17 mouse cellular contexts compared by ENCODE assay signal in genomic region chr17:5988102-5988501, GRCm38 (mm10). TPM values are rescaled to one million over a fixed set of nuclear protein-coding genes. Genes with fewer than 3 reads are reported as not detected.
A peak's percentile ranks its signal among the peaks of the same experiment; 100 is the strongest.
DNase-seq lines count a peak whose midpoint lies in the region; ATAC-seq and TF ChIP-seq lines count a peak whose summit lies in the region.
"Had no signal": no experiment of that assay in that cellular context is flagged by ENCODE, and none has a peak within 500 bp of the region (broad histone marks: within the 10 kb centered on the region; RNA-seq: fewer than 3 reads in every experiment).

No protein-coding gene starts in this region.

- H3K4me1 ChIP-seq in hindbrain, embryonic 16.5 days (ENCODE audit: control insufficient read depth, insufficient read depth, low read depth, low read length), result peaks cover 4% of the 10 kb centered on the region
- 0 out of 2 replicates have a peak, but pooled peaks cover 10% of the 10 kb centered on the region for H3K4me1 ChIP-seq in hindbrain, embryonic 14.5 days (replicated peaks; ENCODE audit: control insufficient read depth, insufficient read depth, low read length)
- no peaks in the 10 kb centered on the region for H3K4me1 ChIP-seq in midbrain, postnatal 0 days (ENCODE audit: insufficient read depth, low read length)
- H3K4me1 ChIP-seq in midbrain, embryonic 13.5 days (replicated peaks), result peaks cover 14% of the 10 kb centered on the region
- peaks cover 19% of the 10 kb centered on the region for H3K4me1 ChIP-seq in embryonic facial prominence, embryonic 12.5 days
- 0 out of 2 replicates have a peak, but pooled peaks cover 10% of the 10 kb centered on the region for H3K4me1 ChIP-seq in neural tube, embryonic 14.5 days (ENCODE audit: control insufficient read depth, insufficient read depth, low read length)
- H3K4me1 ChIP-seq: forebrain, embryonic 15.5 days; liver, embryonic 12.5 days had no signal

- no peak overlapping the region for H3K4me2 ChIP-seq in hindbrain, embryonic 16.5 days (ENCODE audit: low read length)
- no peak overlapping the region for H3K4me2 ChIP-seq in hindbrain, embryonic 14.5 days (replicated peaks)
- H3K4me2 ChIP-seq in midbrain, postnatal 0 days (ENCODE audit: low read depth, low read length, poor library complexity, severe bottlenecking), result no peak overlapping the region
- H3K4me2 ChIP-seq in midbrain, embryonic 13.5 days (replicated peaks), result no peak overlapping the region
- peak overlapping the region; percentile 2; the same call in 1 of the 2 replicates for H3K4me2 ChIP-seq in embryonic facial prominence, embryonic 12.5 days (replicated peaks)
- no peak overlapping the region for H3K4me2 ChIP-seq in neural tube, embryonic 14.5 days (ENCODE audit: low read depth, low read length)
- H3K4me2 ChIP-seq: forebrain, embryonic 15.5 days; liver, embryonic 12.5 days; lung, embryonic 15.5 days had no signal

- no peak overlapping the region for H3K27ac ChIP-seq in hindbrain, embryonic 16.5 days (ENCODE audit: low read depth, low read length)
- H3K27ac ChIP-seq in hindbrain, embryonic 14.5 days, result no peak overlapping the region
- no peak overlapping the region for H3K27ac ChIP-seq in midbrain, postnatal 0 days (ENCODE audit: low read depth, low read length)
- no peak overlapping the region for H3K27ac ChIP-seq in midbrain, embryonic 13.5 days
- H3K27ac ChIP-seq in embryonic facial prominence, embryonic 12.5 days, result no peak overlapping the region
- 0 out of 2 replicates have a peak overlapping the region, but pooled peaks have one; percentile 22 for H3K27ac ChIP-seq in neural tube, embryonic 14.5 days (ENCODE audit: low read depth, low read length)
- H3K27ac ChIP-seq: forebrain, embryonic 15.5 days; liver, embryonic 12.5 days; lung, embryonic 15.5 days had no signal

- no peaks in the 10 kb centered on the region for H3K27me3 ChIP-seq in hindbrain, embryonic 16.5 days (replicated peaks; ENCODE audit: control insufficient read depth, insufficient read depth, low read length)
- H3K27me3 ChIP-seq in hindbrain, embryonic 14.5 days (ENCODE audit: control insufficient read depth, insufficient read depth, low read length), result no peaks in the 10 kb centered on the region
- H3K27me3 ChIP-seq in midbrain, postnatal 0 days (ENCODE audit: insufficient read depth, low read length), result no peaks in the 10 kb centered on the region
- H3K27me3 ChIP-seq in midbrain, embryonic 13.5 days, result no peaks in the 10 kb centered on the region
- H3K27me3 ChIP-seq in embryonic facial prominence, embryonic 12.5 days, result no peaks in the 10 kb centered on the region
- H3K27me3 ChIP-seq in neural tube, embryonic 14.5 days (ENCODE audit: control insufficient read depth, insufficient read depth, low read length), result no peaks in the 10 kb centered on the region
- H3K27me3 ChIP-seq: forebrain, embryonic 15.5 days; lung, embryonic 15.5 days had no signal

- no peak overlapping the region for H3K9ac ChIP-seq in hindbrain, embryonic 16.5 days (ENCODE audit: low read depth, low read length)
- H3K9ac ChIP-seq in hindbrain, embryonic 14.5 days, result no peak overlapping the region
- H3K9ac ChIP-seq in midbrain, postnatal 0 days (replicated peaks; ENCODE audit: low read length, poor library complexity, severe bottlenecking), result no peak overlapping the region
- H3K9ac ChIP-seq in midbrain, embryonic 13.5 days (replicated peaks), result no peak overlapping the region
- H3K9ac ChIP-seq in embryonic facial prominence, embryonic 12.5 days, result no peak overlapping the region
- H3K9ac ChIP-seq in neural tube, embryonic 14.5 days (replicated peaks; ENCODE audit: low read depth, low read length), result no peak overlapping the region
- H3K9ac ChIP-seq: forebrain, embryonic 15.5 days; liver, embryonic 12.5 days; lung, embryonic 15.5 days had no signal

- no peak overlapping the region for H3K4me3 ChIP-seq in hindbrain, embryonic 16.5 days (ENCODE audit: low read length)
- no peak overlapping the region for H3K4me3 ChIP-seq in hindbrain, embryonic 14.5 days (replicated peaks; ENCODE audit: low read length)
- no peak overlapping the region for H3K4me3 ChIP-seq in midbrain, postnatal 0 days (ENCODE audit: low read depth, low read length)
- no peak overlapping the region for H3K4me3 ChIP-seq in midbrain, embryonic 13.5 days (replicated peaks)
- H3K4me3 ChIP-seq in embryonic facial prominence, embryonic 12.5 days, result no peak overlapping the region
- no peak overlapping the region for H3K4me3 ChIP-seq in neural tube, embryonic 14.5 days (ENCODE audit: low read depth, low read length)
- H3K4me3 ChIP-seq: forebrain, embryonic 15.5 days; liver, embryonic 12.5 days; lung, embryonic 15.5 days had no signal

- no peak for TF ChIP-seq CTCF in midbrain, postnatal 0 days (IDR thresholded peaks at IDR 0.05)

- no peaks in the 10 kb centered on the region for H3K36me3 ChIP-seq in hindbrain, embryonic 16.5 days (ENCODE audit: control insufficient read depth, insufficient read depth, low read length)
- no peaks in the 10 kb centered on the region for H3K36me3 ChIP-seq in hindbrain, embryonic 14.5 days (replicated peaks; ENCODE audit: control insufficient read depth, insufficient read depth)
- H3K36me3 ChIP-seq in midbrain, postnatal 0 days (ENCODE audit: insufficient read depth, low read length), result no peaks in the 10 kb centered on the region
- no peaks in the 10 kb centered on the region for H3K36me3 ChIP-seq in midbrain, embryonic 13.5 days
- H3K36me3 ChIP-seq in embryonic facial prominence, embryonic 12.5 days, result no peaks in the 10 kb centered on the region
- no peaks in the 10 kb centered on the region for H3K36me3 ChIP-seq in neural tube, embryonic 14.5 days (ENCODE audit: control insufficient read depth, insufficient read depth, low read length)
- H3K36me3 ChIP-seq: forebrain, embryonic 15.5 days; liver, embryonic 12.5 days; lung, embryonic 15.5 days had no signal

- 56% methylated on average over 4 of the region's 4 CpGs for WGBS in hindbrain, embryonic 16.5 days
- WGBS in hindbrain, embryonic 14.5 days, result 56% methylated on average over 4 of the region's 4 CpGs
- 63% methylated on average over 4 of the region's 4 CpGs for WGBS in midbrain, postnatal 0 days
- 52% methylated on average over 4 of the region's 4 CpGs for WGBS in midbrain, embryonic 13.5 days
- 45% methylated on average over 4 of the region's 4 CpGs for WGBS in embryonic facial prominence, embryonic 12.5 days
- 48% methylated on average over 4 of the region's 4 CpGs for WGBS in neural tube, embryonic 14.5 days

- DNase-seq in hindbrain, embryonic 14.5 days (ENCODE audit: low spot score), result no peak
- DNase-seq in midbrain, postnatal 0 days (ENCODE audit: low spot score), result no peak
- no peak for DNase-seq in T-cell, adult 2 months (ENCODE audit: low spot score)
- no peak for DNase-seq in B cell, adult 2 months
- DNase-seq: adrenal gland, postnatal 36 days; cerebellum, postnatal 25 days; layer of hippocampus, postnatal 36 days; left cerebral cortex, postnatal 4 days had no signal

- H3K9me3 ChIP-seq in hindbrain, embryonic 16.5 days (ENCODE audit: control insufficient read depth, low read length), result no peaks in the 10 kb centered on the region
- no peaks in the 10 kb centered on the region for H3K9me3 ChIP-seq in hindbrain, embryonic 14.5 days (ENCODE audit: control insufficient read depth, low read length)
- no peaks in the 10 kb centered on the region for H3K9me3 ChIP-seq in midbrain, postnatal 0 days (ENCODE audit: low read length)
- no peaks in the 10 kb centered on the region for H3K9me3 ChIP-seq in midbrain, embryonic 13.5 days
- no peaks in the 10 kb centered on the region for H3K9me3 ChIP-seq in embryonic facial prominence, embryonic 12.5 days
- H3K9me3 ChIP-seq in neural tube, embryonic 14.5 days (ENCODE audit: control insufficient read depth, low read length), result no peaks in the 10 kb centered on the region
- H3K9me3 ChIP-seq: forebrain, embryonic 15.5 days; liver, embryonic 12.5 days; lung, embryonic 15.5 days had no signal

- peak; percentile 30; the same call in 1 of the 2 replicates for ATAC-seq in hindbrain, embryonic 16.5 days
- ATAC-seq in hindbrain, embryonic 14.5 days (ENCODE audit: low FRiP score), result no peak
- ATAC-seq in midbrain, postnatal 0 days (ENCODE audit: low FRiP score), result peak; percentile 44; the same call in 1 of the 2 replicates
- no peak for ATAC-seq in midbrain, embryonic 13.5 days
- ATAC-seq in embryonic facial prominence, embryonic 12.5 days (ENCODE audit: insufficient number of reproducible peaks, insufficient read depth, low FRiP score, low TSS enrichment), result no peak
- ATAC-seq in neural tube, embryonic 14.5 days (ENCODE audit: low read depth), result no peak
- ATAC-seq: activated CD4-positive, CD25-positive, alpha-beta regulatory T cell, adult 4 months; CD4-positive, CD25-positive, alpha-beta regulatory T cell, adult 4 months; forebrain, embryonic 15.5 days; liver, embryonic 12.5 days had no signal

RNA-seq across cellular contexts. Expression of gene Synj2, which starts 47.0 kb away (rescaled TPM):
- 1.9 and 2.1 TPM in 2 replicates for polyA plus RNA-seq in hindbrain, embryonic 16.5 days (2015; fragmentation: Nextera tagmentation; extraction: Ambion mirVana)
- 1.3 and 1.9 TPM in 2 replicates for polyA plus RNA-seq in hindbrain, embryonic 14.5 days (2014; fragmentation: Nextera tagmentation; extraction: Ambion mirVana)
- total RNA-seq in midbrain, postnatal 0 days (2014; rRNA removed), result 3.1 and 4.0 TPM in 2 replicates
- polyA plus RNA-seq in midbrain, postnatal 0 days (2015; fragmentation: Nextera tagmentation; extraction: Ambion mirVana), result 1.8 and 2.3 TPM in 2 replicates
- 0.28 and 0.36 TPM in 2 replicates for polyA plus RNA-seq in midbrain, embryonic 13.5 days (2015; fragmentation: Nextera tagmentation; extraction: Ambion mirVana)
- polyA plus RNA-seq in embryonic facial prominence, embryonic 12.5 days (2016; fragmentation: Nextera tagmentation; extraction: Ambion mirVana), result 2.5 and 2.6 TPM in 2 replicates
- polyA plus RNA-seq in neural tube, embryonic 14.5 days (2014; fragmentation: Nextera tagmentation; extraction: Ambion mirVana), result 1.7 and 2.2 TPM in 2 replicates

Comparison
In these comparisons a context has a peak if more than half of its experiments do, and no peak if none do; other contexts are left out.
1. ATAC-seq: peak in hindbrain, embryonic 16.5 days (single experiment) and midbrain, postnatal 0 days (single experiment); none in hindbrain, embryonic 14.5 days (single experiment), midbrain, embryonic 13.5 days (single experiment), embryonic facial prominence, embryonic 12.5 days (single experiment) and neural tube, embryonic 14.5 days (single experiment).